Mouse (Mus musculus) limb, embryonic 14.5 days (tissue): ENCODE data around the gene Srrt. TPM values are rescaled to one million over a fixed set of nuclear protein-coding genes. Genes with fewer than 3 reads are reported as not detected.

Experiments
- ATAC-seq: fragments of 200-750 bp; cut with Nextera tagmentation; 2 replicates; pipeline ENCODE4 v1.8.0; 2017; ENCODE audit warnings: low read depth, moderate number of reproducible peaks, moderate TSS enrichment; ENCODE audit not compliant: low FRiP score
- DNase-seq: peaks from one replicate; pipeline ENCODE4 v3.0.0-alpha.2; 2015; ENCODE audit warnings: low spot score
- H3K27ac ChIP-seq: fragments of 300-500 bp; sonication (generic); replicated peaks from 2 replicates; pipeline ENCODE4 v1.5.1; 2014; ENCODE audit warnings: low read depth, mild to moderate bottlenecking, low read length, moderate library complexity, mixed read lengths
- H3K27me3 ChIP-seq: fragments of 300-500 bp; sonication (generic); 2 replicates; pipeline ENCODE4 v1.6.1; 2014; ENCODE audit warnings: low read length, mixed read lengths; ENCODE audit not compliant: control insufficient read depth, insufficient read depth
- H3K36me3 ChIP-seq: fragments of 300-500 bp; sonication (generic); 2 replicates; pipeline ENCODE4 v1.6.1; 2014; ENCODE audit warnings: mild to moderate bottlenecking, low read length, moderate library complexity, mixed read lengths; ENCODE audit not compliant: control insufficient read depth, insufficient read depth
- H3K4me1 ChIP-seq: fragments of 300-500 bp; sonication (generic); 2 replicates; pipeline ENCODE4 v1.6.1; 2014; ENCODE audit warnings: antibody characterized with exemption, low read length, mixed read lengths; ENCODE audit not compliant: control insufficient read depth, insufficient read depth
- H3K4me2 ChIP-seq: fragments of 300-500 bp; sonication (generic); replicated peaks from 2 replicates; pipeline ENCODE4 v1.6.1; 2014; ENCODE audit warnings: low read depth, mild to moderate bottlenecking, low read length, moderate library complexity; ENCODE audit not compliant: severe bottlenecking
- H3K4me3 ChIP-seq: fragments of 300-500 bp; sonication (generic); replicated peaks from 2 replicates; pipeline ENCODE4 v1.5.1; 2014; ENCODE audit warnings: low read length
- H3K9ac ChIP-seq: fragments of 300-500 bp; sonication (generic); 2 replicates; pipeline ENCODE4 v1.6.1; 2014; ENCODE audit warnings: mild to moderate bottlenecking, low read depth, low read length, moderate library complexity; ENCODE audit not compliant: severe bottlenecking
- H3K9me3 ChIP-seq: fragments of 300-500 bp; sonication (generic); 2 replicates; pipeline ENCODE4 v1.6.1; 2016; ENCODE audit warnings: low read length; ENCODE audit not compliant: control insufficient read depth
- POLR2A ChIP-seq: fragments of 200-500 bp; IDR thresholded peaks from 2 replicates; pipeline ENCODE4 v1.8.0; 2012; ENCODE audit warnings: inconsistent platforms, mild to moderate bottlenecking, moderate library complexity, borderline replicate concordance; ENCODE audit not compliant: insufficient read depth, insufficient read length; ENCODE audit errors: extremely low read depth
- WGBS: fragments of 180-500 bp; shearing (Covaris S2); extraction: QIAGEN DNeasy Blood & Tissue Kit; methylation state at CpG from one replicate; pipeline ENCODE4 v1.1.7; 2014; 5-methylcytosine and 5-hydroxymethylcytosine counted together
- polyA plus RNA-seq, 2 experiments: library from polyadenylated mRNA; depleted of rRNA in 1 of 2; stranded (reverse) in 1 of 2; unstranded in 1 of 2; fragments of >200 nt; fragmentation: Nextera tagmentation in 1 of 2; extraction: Ambion mirVana in 1 of 2; gene quantifications; 2 replicates each; pipeline versions ENCODE4 v1.2.1 to v1.2.3; 2012 to 2014

The Srrt gene
- polyA plus RNA-seq, 2 experiments, result 104 to 300 TPM

DNA sequence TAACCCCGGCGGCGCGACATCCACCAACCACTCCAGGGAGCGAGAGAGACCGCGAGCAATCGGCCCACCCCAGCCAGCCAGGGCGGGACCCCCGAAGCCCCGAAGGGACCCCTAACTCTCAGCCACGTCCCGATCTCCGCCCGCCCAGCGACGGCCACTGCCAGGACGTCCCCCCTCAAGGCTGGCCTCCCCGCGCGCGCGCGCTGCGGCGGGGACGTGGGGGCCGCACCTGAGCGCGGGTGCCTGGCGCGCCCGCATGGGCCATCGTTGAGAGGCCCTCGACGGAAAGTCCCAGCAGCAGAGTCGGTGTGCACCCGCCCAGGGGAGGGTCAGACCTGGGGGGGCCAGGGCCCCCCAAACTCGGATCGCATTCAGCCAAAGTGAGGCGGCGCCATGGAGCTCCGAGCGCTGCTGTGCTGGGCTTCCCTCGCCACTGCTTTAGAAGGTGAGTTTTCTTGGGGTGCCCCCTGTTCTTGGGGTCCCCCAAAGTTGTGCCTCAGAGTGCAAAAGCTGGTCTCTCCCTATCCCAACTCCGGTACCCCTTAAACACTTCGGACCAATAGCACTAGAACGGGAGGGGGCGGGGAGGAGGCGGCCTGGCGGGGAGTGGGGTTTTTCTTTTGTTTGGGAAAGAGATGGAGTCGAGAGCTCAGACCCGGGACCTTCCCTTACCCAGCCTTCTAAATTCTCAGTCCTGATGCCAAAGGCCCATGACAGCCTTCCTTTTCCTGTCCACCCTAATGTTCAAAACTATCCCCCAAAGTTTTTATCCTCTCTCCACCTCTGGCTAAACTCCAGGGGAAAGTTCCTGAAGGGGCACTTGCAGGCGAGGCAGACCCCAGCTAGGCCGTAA, 43.0 kb upstream of the Srrt start:
- H3K27ac ChIP-seq, result peak overlapping the region; percentile 97
- no peak for TF ChIP-seq POLR2A
- H3K9me3 ChIP-seq, result no peaks in the 10 kb centered on the region
- ATAC-seq, result peak; percentile 66
- peaks cover 35% of the 10 kb centered on the region for H3K4me1 ChIP-seq
- no peak for DNase-seq
- under 1% methylated on average over 28 of the region's 55 CpGs for WGBS
- no peaks in the 10 kb centered on the region for H3K27me3 ChIP-seq
- peak overlapping the region; percentile 90 for H3K4me3 ChIP-seq
- peaks cover 20% of the 10 kb centered on the region for H3K36me3 ChIP-seq
- peak overlapping the region; percentile 91 for H3K4me2 ChIP-seq
- peak overlapping the region; percentile 95 for H3K9ac ChIP-seq

DNA sequence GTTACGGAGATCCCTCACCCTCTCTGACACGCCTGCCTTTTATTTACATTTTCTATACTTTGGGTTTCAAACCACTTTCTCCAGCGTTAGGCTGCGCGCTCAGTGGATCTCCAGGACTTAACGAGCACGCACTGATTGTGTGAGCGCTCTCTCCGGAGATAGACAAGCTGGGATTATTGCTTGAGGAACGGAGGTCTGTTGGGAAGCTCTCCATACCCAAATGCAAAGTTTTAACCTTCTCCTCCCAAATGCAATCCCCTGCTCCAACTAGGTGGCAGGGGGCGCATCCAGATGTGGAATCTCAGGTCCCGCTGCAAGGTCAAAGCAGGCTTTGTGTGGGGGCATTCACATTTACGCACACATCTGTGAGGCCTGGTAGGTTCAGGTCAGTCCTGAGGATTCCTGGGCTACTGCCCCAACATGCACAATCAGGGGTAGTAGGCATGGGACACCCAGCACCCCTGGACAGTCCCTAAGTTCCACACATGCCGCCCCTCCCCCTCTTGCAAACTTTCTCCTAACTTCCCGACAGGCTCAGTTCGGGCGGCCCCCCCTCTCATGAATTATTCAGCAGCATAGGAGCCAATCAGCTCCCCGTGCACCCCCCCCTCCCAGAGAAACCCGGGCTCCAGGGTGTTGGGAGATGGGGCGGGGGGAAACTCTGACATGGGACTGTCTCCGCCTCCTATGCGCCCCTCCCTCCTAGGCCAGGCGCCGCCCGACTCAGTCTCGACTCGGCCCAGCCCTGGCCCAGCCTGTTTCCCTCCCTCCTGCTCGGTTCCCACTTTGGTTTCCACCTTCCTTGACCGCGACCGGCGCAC, 42.1 kb upstream of the Srrt start, which contains the start of gene Ephb4:
TSS of gene Ephb4 (plus strand) at position 726 of the 821 bp plus-strand sequence.
- peak; percentile 46; the same call in 1 of the 2 replicates for TF ChIP-seq POLR2A
- Histone ChIP-seq H3K4me1 (peaks cover 37% of the 10 kb centered on the region), H3K4me2 (peak within 1 kb of the TSS; percentile 91), H3K36me3 (peaks cover 12% of the 10 kb centered on the region), H3K9ac (peak within 1 kb of the TSS; percentile 95), H3K9me3 (no peaks in the 10 kb centered on the region), H3K4me3 (peak within 1 kb of the TSS; percentile 90), H3K27ac (peak within 1 kb of the TSS; percentile 97), H3K27me3 (no peaks in the 10 kb centered on the region)
- DNase-seq, result peak; percentile 96
- peak; percentile 96 for ATAC-seq
- under 1% methylated on average over 22 of the region's 32 CpGs for WGBS

GRCm38 (mm10) chr5:137348482-137349383, 41.3 kb upstream of the Srrt start:
- no peak for DNase-seq
- no peak for TF ChIP-seq POLR2A
- WGBS, result 2% methylated on average over 31 of the region's 33 CpGs
- peak overlapping the region; percentile 90 for H3K4me3 ChIP-seq
- peak overlapping the region; percentile 97 for H3K27ac ChIP-seq
- no peak for ATAC-seq
- H3K4me2 ChIP-seq, result peak overlapping the region; percentile 91
- no peaks in the 10 kb centered on the region for H3K9me3 ChIP-seq
- H3K9ac ChIP-seq, result peak overlapping the region; percentile 95
- H3K27me3 ChIP-seq, result no peaks in the 10 kb centered on the region
- H3K36me3 ChIP-seq, result peaks cover 3% of the 10 kb centered on the region
- H3K4me1 ChIP-seq, result peaks cover 32% of the 10 kb centered on the region

GRCm38 (mm10) chr5:137347856-137348255, 40.4 kb upstream of the Srrt start:
- no peak overlapping the region for H3K9ac ChIP-seq
- peak overlapping the region; percentile 91 for H3K4me2 ChIP-seq
- H3K9me3 ChIP-seq, result no peaks in the 10 kb centered on the region
- no peak overlapping the region for H3K4me3 ChIP-seq
- H3K36me3 ChIP-seq, result no peaks in the 10 kb centered on the region
- no peak overlapping the region for H3K27ac ChIP-seq
- H3K27me3 ChIP-seq, result no peaks in the 10 kb centered on the region
- TF ChIP-seq POLR2A, result no peak
- DNase-seq (no peak), ATAC-seq (no peak)
- WGBS, result 11% methylated on average over 7 of the region's 7 CpGs
- peaks cover 27% of the 10 kb centered on the region for H3K4me1 ChIP-seq

DNA sequence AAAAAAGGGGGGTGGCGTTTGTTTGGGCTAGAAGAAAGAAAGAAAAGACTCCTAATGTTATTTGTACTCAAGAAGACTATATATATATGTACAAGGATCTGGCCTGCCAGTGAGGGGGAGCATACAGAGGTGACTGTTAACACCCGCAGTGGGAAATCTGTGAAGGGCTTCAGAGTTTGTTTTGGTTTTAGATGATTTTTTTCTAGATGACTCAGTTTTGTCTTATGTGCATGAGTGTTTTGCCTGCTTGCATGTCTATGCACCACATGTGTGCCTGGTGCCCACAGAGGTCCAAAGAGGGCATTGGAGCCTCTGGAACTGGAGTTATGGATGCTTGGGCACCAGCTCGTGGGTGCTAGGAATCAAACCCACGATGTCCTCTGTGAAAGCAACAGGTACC, 39.5 kb upstream of the Srrt start:
- ATAC-seq, result no peak
- WGBS, result 76% methylated on average over 4 of the region's 4 CpGs

More for the DNA sequence above, 39.5 kb upstream of the Srrt start:
- H3K27ac ChIP-seq, result no peak overlapping the region
- no peak for DNase-seq
- H3K9ac ChIP-seq, result no peak overlapping the region
- no peaks in the 10 kb centered on the region for H3K27me3 ChIP-seq
- no peak for TF ChIP-seq POLR2A
- peaks cover 21% of the 10 kb centered on the region for H3K4me1 ChIP-seq
- no peak overlapping the region for H3K4me3 ChIP-seq
- H3K9me3 ChIP-seq, result no peaks in the 10 kb centered on the region
- H3K4me2 ChIP-seq, result no peak overlapping the region
- no peaks in the 10 kb centered on the region for H3K36me3 ChIP-seq
